Mouse (Mus musculus): ENCODE measurements around the gene Anxa6.

DNA sequence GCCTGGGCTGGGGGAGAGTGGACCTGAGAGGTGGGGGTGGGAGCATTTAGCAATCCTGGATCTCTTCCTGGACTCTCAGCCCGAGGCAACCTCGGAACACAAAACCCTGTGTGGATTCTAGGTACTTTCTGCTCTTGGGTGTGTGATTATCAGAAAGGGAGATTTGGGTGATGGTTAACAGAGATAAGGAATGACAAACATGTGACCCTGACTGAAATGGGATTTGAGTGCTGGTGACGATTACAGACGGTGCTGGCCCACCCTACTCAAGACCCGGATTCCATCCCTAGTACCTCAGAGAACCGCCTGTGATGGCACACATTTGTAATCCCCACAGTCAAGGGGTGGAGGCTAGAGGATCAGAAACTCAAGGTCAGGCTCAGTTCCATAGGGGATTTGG lies 73.0 kb downstream of the Anxa6 start:
- TF ChIP-seq CTCF (IDR thresholded peaks at IDR 0.05; ENCODE audit: extremely low read depth, insufficient read depth, low read length), result no peak
- no peak for TF ChIP-seq POLR2A (IDR thresholded peaks at IDR 0.05; ENCODE audit: extremely low read depth, insufficient read depth, low read length)
